Mouse (Mus musculus): ENCODE results near the gene Nobox.
A peak's percentile ranks its signal among the peaks of the same experiment; 100 is the strongest.

The Nobox gene

GRCm38 (mm10) chr6:43266356-43266755, 43.0 kb downstream of the Nobox start:
- DNase-seq, result peak; percentile 30

GRCm38 (mm10) chr6:43265363-43266041, 43.9 kb downstream of the Nobox start, which contains the start of gene Arhgef5:
Gene Arhgef5 (plus strand): TSS chr6:43265582.
- DNase-seq, result peak; percentile 71

GRCm38 (mm10) chr6:43260756-43261155, 48.6 kb downstream of the Nobox start:
- no peak for DNase-seq

- DNase-seq, result no peak
These were observed 55.0 kb downstream of the Nobox start for GRCm38 (mm10) chr6:43254193-43254926.
